Mouse (Mus musculus): Measurements from ENCODE around the gene Chd4. TPM values are rescaled to one million over a fixed set of nuclear protein-coding genes. Genes with fewer than 3 reads are reported as not detected.

Gene Chd4
- polyA plus RNA-seq, 1 experiment from 2014 or later, result 66.7 TPM

- peak; percentile 90 for ATAC-seq (ENCODE audit: insufficient number of reproducible peaks, low FRiP score, low TSS enrichment, low read depth)
- H3K4me3 ChIP-seq, result peak overlapping the region; percentile 74
- peak overlapping the region; percentile 82 for H3K4me2 ChIP-seq
- no peaks in the 10 kb centered on the region for H3K27me3 ChIP-seq
- under 1% methylated on average over 36 of the region's 36 CpGs for WGBS
- H3K9me3 ChIP-seq, result no peaks in the 10 kb centered on the region
- peaks cover 51% of the 10 kb centered on the region for H3K4me1 ChIP-seq
- H3K36me3 ChIP-seq, result peaks cover 56% of the 10 kb centered on the region
- peak overlapping the region; percentile 75 for H3K9ac ChIP-seq
- peak overlapping the region; percentile 94 for H3K27ac ChIP-seq
Measured at GRCm38 (mm10) chr6:125165328-125165891, 69.6 kb downstream of the Chd4 start.

- under 1% methylated on average over 17 of the region's 18 CpGs for WGBS
- ATAC-seq (ENCODE audit: insufficient number of reproducible peaks, low FRiP score, low TSS enrichment, low read depth), result peak; percentile 50
- H3K36me3 ChIP-seq, result peaks cover 56% of the 10 kb centered on the region
- peak within 1 kb of the TSS; percentile 74 for H3K4me3 ChIP-seq
- H3K4me1 ChIP-seq, result peaks cover 45% of the 10 kb centered on the region
- H3K9ac ChIP-seq, result peak within 1 kb of the TSS; percentile 75
- H3K27me3 ChIP-seq, result no peaks in the 10 kb centered on the region
- H3K9me3 ChIP-seq, result no peaks in the 10 kb centered on the region
- H3K27ac ChIP-seq, result peak within 1 kb of the TSS; percentile 94
- peak within 1 kb of the TSS; percentile 82 for H3K4me2 ChIP-seq
Measured at GRCm38 (mm10) chr6:125166051-125166751, 70.4 kb downstream of the Chd4 start, which contains the start of gene Gapdh. Gene Gapdh, minus strand, starts transcription at chr6:125166467.

- H3K9ac ChIP-seq, result 0 out of 2 replicates have a peak overlapping the region, but pooled peaks have one; percentile 18
- no peaks in the 10 kb centered on the region for H3K9me3 ChIP-seq
- 20% methylated on average over 10 of the region's 10 CpGs for WGBS
- peaks cover 38% of the 10 kb centered on the region for H3K4me1 ChIP-seq
- peak; percentile 28 for ATAC-seq (ENCODE audit: insufficient number of reproducible peaks, low FRiP score, low TSS enrichment, low read depth)
- peak overlapping the region; percentile 94 for H3K27ac ChIP-seq
- peak overlapping the region; percentile 74 for H3K4me3 ChIP-seq
- H3K27me3 ChIP-seq, result no peaks in the 10 kb centered on the region
- peaks cover 60% of the 10 kb centered on the region for H3K36me3 ChIP-seq
- H3K4me2 ChIP-seq, result peak overlapping the region; percentile 82
Measured at GRCm38 (mm10) chr6:125166861-125167650, 71.3 kb downstream of the Chd4 start.

- WGBS, result 90% methylated on average over 14 of the region's 14 CpGs
Measured at GRCm38 (mm10) chr6:125168086-125168485, 72.3 kb downstream of the Chd4 start.

GRCm38 (mm10) chr6:125170194-125170593, 74.4 kb downstream of the Chd4 start:
- Histone ChIP-seq H3K9me3 (no peaks in the 10 kb centered on the region), H3K36me3 (peaks cover 76% of the 10 kb centered on the region), H3K4me3 (no peak overlapping the region), H3K4me2 (no peak overlapping the region), H3K9ac (no peak overlapping the region), H3K4me1 (peaks cover 19% of the 10 kb centered on the region), H3K27ac (no peak overlapping the region), H3K27me3 (no peaks in the 10 kb centered on the region)
- 79% methylated on average over 6 of the region's 6 CpGs for WGBS
- no peak for ATAC-seq (ENCODE audit: insufficient number of reproducible peaks, low FRiP score, low TSS enrichment, low read depth)

More at GRCm38 (mm10) chr6:125168086-125168485, 72.3 kb downstream of the Chd4 start:
- H3K4me1 ChIP-seq, result peaks cover 35% of the 10 kb centered on the region
- peaks cover 65% of the 10 kb centered on the region for H3K36me3 ChIP-seq
- H3K9ac ChIP-seq, result no peak overlapping the region
- no peaks in the 10 kb centered on the region for H3K9me3 ChIP-seq
- no peak overlapping the region for H3K4me2 ChIP-seq
- H3K27me3 ChIP-seq, result no peaks in the 10 kb centered on the region
- H3K27ac ChIP-seq, result peak overlapping the region; percentile 94; the same call in 1 of the 2 replicates
- no peak overlapping the region for H3K4me3 ChIP-seq
- no peak for ATAC-seq (ENCODE audit: insufficient number of reproducible peaks, low FRiP score, low TSS enrichment, low read depth)

- H3K27me3 ChIP-seq, result no peaks in the 10 kb centered on the region
- peaks cover 98% of the 10 kb centered on the region for H3K36me3 ChIP-seq
- H3K4me3 ChIP-seq, result no peak overlapping the region
- WGBS, result 91% methylated on average over 2 of the region's 2 CpGs
- peaks cover 3% of the 10 kb centered on the region for H3K4me1 ChIP-seq
- ATAC-seq (ENCODE audit: insufficient number of reproducible peaks, low FRiP score, low TSS enrichment, low read depth), result no peak
- H3K9ac ChIP-seq, result no peak overlapping the region
- H3K4me2 ChIP-seq, result no peak overlapping the region
- no peaks in the 10 kb centered on the region for H3K9me3 ChIP-seq
- H3K27ac ChIP-seq, result no peak overlapping the region
Measured at GRCm38 (mm10) chr6:125172474-125172873, 76.7 kb downstream of the Chd4 start.

- no peaks in the 10 kb centered on the region for H3K27me3 ChIP-seq
- no peak overlapping the region for H3K4me3 ChIP-seq
- H3K27ac ChIP-seq, result no peak overlapping the region
- no peaks in the 10 kb centered on the region for H3K4me1 ChIP-seq
- ATAC-seq (ENCODE audit: insufficient number of reproducible peaks, low FRiP score, low TSS enrichment, low read depth), result no peak
- H3K4me2 ChIP-seq, result no peak overlapping the region
- H3K9me3 ChIP-seq, result no peaks in the 10 kb centered on the region
- WGBS, result 89% methylated on average over 7 of the region's 7 CpGs
- peaks cover 98% of the 10 kb centered on the region for H3K36me3 ChIP-seq
- H3K9ac ChIP-seq, result no peak overlapping the region
Measured at GRCm38 (mm10) chr6:125173256-125173655, 77.5 kb downstream of the Chd4 start.

GRCm38 (mm10) chr6:125175469-125175868, 79.7 kb downstream of the Chd4 start:
- Histone ChIP-seq H3K4me2 (no peak overlapping the region), H3K4me3 (no peak overlapping the region), H3K36me3 (peaks cover 98% of the 10 kb centered on the region), H3K4me1 (no peaks in the 10 kb centered on the region), H3K27me3 (no peaks in the 10 kb centered on the region), H3K9ac (no peak overlapping the region), H3K27ac (no peak overlapping the region), H3K9me3 (no peaks in the 10 kb centered on the region)
- ATAC-seq (ENCODE audit: insufficient number of reproducible peaks, low FRiP score, low TSS enrichment, low read depth), result no peak
- 91% methylated on average over 5 of the region's 5 CpGs for WGBS

GRCm38 (mm10) chr6:125179601-125180000, 83.8 kb downstream of the Chd4 start:
- Histone ChIP-seq H3K9ac (no peak overlapping the region), H3K27me3 (no peaks in the 10 kb centered on the region), H3K27ac (no peak overlapping the region), H3K36me3 (peaks cover 96% of the 10 kb centered on the region), H3K4me2 (no peak overlapping the region), H3K9me3 (no peaks in the 10 kb centered on the region), H3K4me1 (no peaks in the 10 kb centered on the region), H3K4me3 (no peak overlapping the region)
- ATAC-seq (ENCODE audit: insufficient number of reproducible peaks, low FRiP score, low TSS enrichment, low read depth), result no peak
- WGBS, result 89% methylated on average over 7 of the region's 7 CpGs

All from limb, embryonic 15.5 days (tissue).